Mouse (Mus musculus) kidney, embryonic 16.5 days (tissue): ENCODE measurements at regions not wholly inside any gene's neighbourhood (a gene's known extent, or its start where the extent isn't known, plus 50 kb on each side); places are given as distances from the start of the nearest gene placed in this dataset.

Experiments used
- ATAC-seq: fragments of 200-750 bp; cut with Nextera tagmentation; 2 replicates; pipeline ENCODE4 v1.8.0; 2017; ENCODE audit warnings: moderate TSS enrichment; ENCODE audit not compliant: low FRiP score, low TSS enrichment
- H3K27ac ChIP-seq: fragments of 300-500 bp; sonication (generic); 2 replicates; pipeline ENCODE4 v1.5.1; 2014; ENCODE audit warnings: low read length
- H3K27me3 ChIP-seq: fragments of 300-500 bp; sonication (generic); 2 replicates; pipeline ENCODE4 v1.6.1; 2014; ENCODE audit warnings: low read length, control low read depth, mixed read lengths; ENCODE audit not compliant: insufficient read depth
- H3K36me3 ChIP-seq: fragments of 300-500 bp; sonication (generic); 2 replicates; pipeline ENCODE4 v1.6.1; 2014; ENCODE audit warnings: low read length, control low read depth, mixed read lengths; ENCODE audit not compliant: insufficient read depth
- H3K4me1 ChIP-seq: fragments of 300-500 bp; sonication (generic); 2 replicates; pipeline ENCODE4 v1.6.1; 2014; ENCODE audit warnings: low read length, control low read depth, mixed read lengths; ENCODE audit not compliant: insufficient read depth
- H3K4me2 ChIP-seq: fragments of 300-500 bp; sonication (generic); replicated peaks from 2 replicates; pipeline ENCODE4 v1.6.1; 2014; ENCODE audit warnings: low read depth, low read length
- H3K4me3 ChIP-seq: fragments of 300-500 bp; sonication (generic); 2 replicates; pipeline ENCODE4 v1.5.1; 2014; ENCODE audit warnings: mild to moderate bottlenecking, low read length
- H3K9ac ChIP-seq: fragments of 300-500 bp; sonication (generic); replicated peaks from 2 replicates; pipeline ENCODE4 v1.6.1; 2014; ENCODE audit warnings: low read length
- H3K9me3 ChIP-seq: fragments of 300-500 bp; sonication (generic); 2 replicates; pipeline ENCODE4 v1.6.1; 2016; ENCODE audit warnings: low read length, control low read depth
- WGBS: fragments of 180-500 bp; shearing (Covaris S2); extraction: QIAGEN DNeasy Blood & Tissue Kit; methylation state at CpG from one replicate; pipeline ENCODE4 v1.1.7; 2014; 5-methylcytosine and 5-hydroxymethylcytosine counted together

- Histone ChIP-seq H3K36me3 (no peaks in the 10 kb centered on the region), H3K9ac (no peak overlapping the region), H3K27me3 (no peaks in the 10 kb centered on the region), H3K9me3 (no peaks in the 10 kb centered on the region), H3K4me2 (no peak overlapping the region), H3K4me1 (no peaks in the 10 kb centered on the region), H3K27ac (no peak overlapping the region), H3K4me3 (no peak overlapping the region)
- 83% methylated on average over 1 of the region's 1 CpGs for WGBS
- no peak for ATAC-seq
Measured at GRCm38 (mm10) chr16:74984207-74984606, 572.6 kb upstream of the Robo2 start.

GRCm38 (mm10) chr16:74966099-74966498 lies 554.5 kb upstream of the Robo2 start:
- no peak overlapping the region for H3K4me3 ChIP-seq
- H3K9ac ChIP-seq = no peak overlapping the region
- WGBS = 75% methylated on average over 4 of the region's 4 CpGs
- H3K36me3 ChIP-seq = no peaks in the 10 kb centered on the region
- no peak overlapping the region for H3K27ac ChIP-seq
- H3K27me3 ChIP-seq = no peaks in the 10 kb centered on the region
- no peaks in the 10 kb centered on the region for H3K4me1 ChIP-seq
- no peak for ATAC-seq
- no peaks in the 10 kb centered on the region for H3K9me3 ChIP-seq
- no peak overlapping the region for H3K4me2 ChIP-seq

GRCm38 (mm10) chr16:74929739-74930138 lies 518.1 kb upstream of the Robo2 start:
- ATAC-seq = no peak
- Histone ChIP-seq H3K36me3 (no peaks in the 10 kb centered on the region), H3K4me2 (no peak overlapping the region), H3K27me3 (no peaks in the 10 kb centered on the region), H3K27ac (no peak overlapping the region), H3K9ac (no peak overlapping the region), H3K4me3 (no peak overlapping the region), H3K4me1 (no peaks in the 10 kb centered on the region), H3K9me3 (no peaks in the 10 kb centered on the region)
- WGBS = 62% methylated on average over 4 of the region's 4 CpGs

DNA sequence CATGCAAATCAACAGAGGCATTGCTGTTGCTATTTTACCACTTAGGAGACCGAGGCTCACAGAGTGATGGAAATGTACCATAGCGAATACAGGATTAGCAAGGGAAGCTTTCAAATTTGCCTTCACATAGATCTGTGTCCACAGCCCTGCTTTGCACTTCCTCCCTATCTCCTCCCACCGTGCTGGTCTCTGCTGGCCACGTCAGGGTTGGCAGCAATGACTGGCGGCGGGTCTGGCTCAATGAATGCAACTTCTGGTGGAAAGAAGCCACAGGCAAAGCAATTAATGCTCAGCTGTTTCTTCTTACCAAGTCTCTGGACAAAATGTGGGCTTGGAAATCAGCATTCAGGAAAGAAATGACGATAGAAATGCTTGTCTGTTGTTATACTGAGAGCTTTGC lies 489.2 kb upstream of the Robo2 start:
- H3K4me2 ChIP-seq = peak overlapping the region; percentile 23; the same call in 1 of the 2 replicates
- H3K4me3 ChIP-seq = 0 out of 2 replicates have a peak overlapping the region, but pooled peaks have one; percentile 8
- H3K4me1 ChIP-seq = peaks cover 4% of the 10 kb centered on the region; the same call in 1 of the 2 replicates
- H3K27me3 ChIP-seq = no peaks in the 10 kb centered on the region
- 54% methylated on average over 7 of the region's 7 CpGs for WGBS
- no peaks in the 10 kb centered on the region for H3K9me3 ChIP-seq
- no peak overlapping the region for H3K27ac ChIP-seq
- ATAC-seq = no peak
- H3K36me3 ChIP-seq = no peaks in the 10 kb centered on the region
- no peak overlapping the region for H3K9ac ChIP-seq

GRCm38 (mm10) chr16:74887724-74888123 lies 476.1 kb upstream of the Robo2 start:
- H3K27ac ChIP-seq = no peak overlapping the region
- H3K4me3 ChIP-seq = no peak overlapping the region
- H3K9ac ChIP-seq = no peak overlapping the region
- H3K9me3 ChIP-seq = no peaks in the 10 kb centered on the region
- no peaks in the 10 kb centered on the region for H3K36me3 ChIP-seq
- H3K27me3 ChIP-seq = no peaks in the 10 kb centered on the region
- ATAC-seq = no peak
- 56% methylated on average over 1 of the region's 1 CpGs for WGBS
- H3K4me2 ChIP-seq = no peak overlapping the region
- H3K4me1 ChIP-seq = no peaks in the 10 kb centered on the region

DNA sequence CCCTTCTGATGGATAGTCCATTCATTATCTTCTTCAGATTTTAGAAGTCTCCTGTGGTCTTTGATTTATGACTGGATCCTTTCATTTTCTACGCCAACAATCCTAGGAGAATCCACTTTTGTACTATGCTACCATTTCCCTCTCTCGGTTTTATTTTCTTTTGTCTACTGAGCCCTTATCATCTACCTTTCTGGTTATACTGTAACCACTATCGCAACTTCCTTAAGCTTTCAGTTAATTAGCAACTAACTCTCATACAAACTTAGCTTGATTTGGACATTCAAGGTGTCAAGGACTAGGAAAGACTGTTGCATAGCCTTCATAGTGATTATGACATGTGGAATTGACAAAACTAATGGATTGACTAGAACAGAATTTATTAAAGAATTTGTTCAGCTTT lies 467.0 kb upstream of the Robo2 start:
- H3K4me3 ChIP-seq = no peak overlapping the region
- ATAC-seq = no peak
- WGBS = 67% methylated on average over 3 of the region's 3 CpGs
- H3K27ac ChIP-seq = no peak overlapping the region
- H3K9me3 ChIP-seq = no peaks in the 10 kb centered on the region
- H3K4me1 ChIP-seq = no peaks in the 10 kb centered on the region
- H3K4me2 ChIP-seq = no peak overlapping the region
- no peak overlapping the region for H3K9ac ChIP-seq
- H3K36me3 ChIP-seq = no peaks in the 10 kb centered on the region
- no peaks in the 10 kb centered on the region for H3K27me3 ChIP-seq

- Histone ChIP-seq H3K9me3 (no peaks in the 10 kb centered on the region), H3K27me3 (no peaks in the 10 kb centered on the region), H3K4me3 (no peak overlapping the region), H3K4me1 (no peaks in the 10 kb centered on the region), H3K9ac (no peak overlapping the region), H3K27ac (no peak overlapping the region), H3K36me3 (no peaks in the 10 kb centered on the region), H3K4me2 (no peak overlapping the region)
- ATAC-seq = no peak
Measured at GRCm38 (mm10) chr16:74873756-74874155, 462.1 kb upstream of the Robo2 start.

DNA sequence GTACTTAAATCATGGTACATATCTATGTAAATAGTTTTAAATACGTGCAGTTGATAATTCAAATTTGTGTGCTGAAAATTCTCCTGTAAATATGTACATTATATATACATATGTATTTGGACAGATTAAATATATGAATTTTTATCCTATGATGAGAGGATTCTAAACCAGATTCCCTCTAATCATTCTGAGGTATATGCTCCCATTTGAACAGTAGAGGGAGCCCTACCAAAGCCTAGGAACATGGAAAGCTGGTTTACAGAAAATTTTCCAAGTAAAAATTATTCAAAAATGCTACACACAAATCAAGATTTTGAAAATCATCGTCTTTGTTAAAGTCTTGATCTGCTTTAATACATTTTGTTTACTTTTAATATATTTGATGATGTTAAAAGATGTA lies 446.1 kb upstream of the Robo2 start:
- H3K9ac ChIP-seq = no peak overlapping the region
- no peaks in the 10 kb centered on the region for H3K9me3 ChIP-seq
- 28% methylated on average over 2 of the region's 2 CpGs for WGBS
- no peak for ATAC-seq
- no peak overlapping the region for H3K4me3 ChIP-seq
- no peak overlapping the region for H3K27ac ChIP-seq
- H3K27me3 ChIP-seq = no peaks in the 10 kb centered on the region
- H3K4me1 ChIP-seq = no peaks in the 10 kb centered on the region
- no peak overlapping the region for H3K4me2 ChIP-seq
- H3K36me3 ChIP-seq = no peaks in the 10 kb centered on the region

GRCm38 (mm10) chr16:74840006-74840405 lies 428.4 kb upstream of the Robo2 start:
- H3K4me1 ChIP-seq = no peaks in the 10 kb centered on the region
- H3K27ac ChIP-seq = no peak overlapping the region
- H3K27me3 ChIP-seq = no peaks in the 10 kb centered on the region
- H3K4me2 ChIP-seq = no peak overlapping the region
- no peak overlapping the region for H3K4me3 ChIP-seq
- no peak overlapping the region for H3K9ac ChIP-seq
- ATAC-seq = no peak
- H3K36me3 ChIP-seq = no peaks in the 10 kb centered on the region
- WGBS = 93% methylated on average over 2 of the region's 2 CpGs
- no peaks in the 10 kb centered on the region for H3K9me3 ChIP-seq

DNA sequence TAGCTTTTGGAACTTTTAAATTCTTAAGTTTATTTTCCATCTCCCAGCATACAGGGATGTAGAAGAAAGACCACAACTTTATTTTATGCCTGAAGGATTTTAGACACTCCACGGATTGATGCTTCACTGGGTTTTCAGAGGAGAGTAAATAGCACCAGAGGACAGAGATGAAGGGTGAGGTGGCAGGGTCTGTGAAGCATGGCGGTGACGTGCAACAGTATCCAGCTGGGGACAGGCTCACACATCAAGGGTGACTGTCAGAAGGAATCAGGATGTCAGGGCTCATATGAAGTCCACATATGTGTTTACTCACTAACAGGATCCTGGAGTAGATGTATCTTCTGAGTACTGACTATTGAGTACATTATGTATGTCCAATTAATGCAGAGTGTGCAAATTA lies 402.8 kb upstream of the Robo2 start:
- H3K4me2 ChIP-seq = no peak overlapping the region
- H3K4me1 ChIP-seq = no peaks in the 10 kb centered on the region
- WGBS = 27% methylated on average over 3 of the region's 3 CpGs
- H3K9ac ChIP-seq = no peak overlapping the region
- no peaks in the 10 kb centered on the region for H3K36me3 ChIP-seq
- no peaks in the 10 kb centered on the region for H3K27me3 ChIP-seq
- no peaks in the 10 kb centered on the region for H3K9me3 ChIP-seq
- H3K27ac ChIP-seq = no peak overlapping the region
- ATAC-seq = peak; percentile 96
- H3K4me3 ChIP-seq = no peak overlapping the region
